Mouse (Mus musculus): ENCODE results near the gene Zdhhc1.
A peak's percentile ranks its signal among the peaks of the same experiment; 100 is the strongest.

Gene Zdhhc1

DNA sequence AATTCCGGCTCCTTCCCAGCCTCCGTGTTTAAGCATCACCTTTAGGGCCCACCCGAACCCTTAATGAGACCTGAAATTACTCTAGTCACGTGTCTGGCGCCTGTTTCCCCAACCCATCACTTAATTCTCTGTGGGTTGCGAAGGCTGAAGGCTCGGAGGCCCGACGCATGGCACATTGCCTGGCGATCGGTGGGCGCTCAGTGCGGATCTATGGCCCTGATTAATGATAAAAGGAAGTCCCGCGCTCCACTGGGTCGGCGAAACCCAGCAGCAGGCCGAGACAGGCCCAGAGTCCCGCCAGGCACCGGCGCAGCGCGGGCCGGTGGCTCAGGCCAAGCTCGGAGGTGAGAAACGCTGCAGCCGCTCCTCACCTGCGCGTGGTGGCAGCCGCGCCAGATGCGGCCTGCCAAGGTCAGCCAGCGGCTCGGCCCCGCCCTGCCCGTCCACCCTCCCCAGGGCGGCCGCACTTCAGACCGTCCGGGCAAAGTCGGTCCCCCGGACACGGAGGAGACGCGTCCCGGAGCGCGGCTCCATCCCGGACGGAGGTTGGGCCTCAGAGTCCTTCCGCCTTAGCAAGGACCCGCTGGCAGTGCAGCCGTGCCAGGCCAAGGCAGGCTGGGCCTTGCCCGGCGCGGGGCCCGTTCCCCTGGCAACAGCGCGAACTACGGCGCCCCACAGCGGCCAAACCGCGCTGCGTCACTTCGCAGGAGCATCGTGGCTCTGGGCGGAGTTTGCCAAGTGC lies at the start of gene Zdhhc1:
Gene Zdhhc1, minus strand, starts transcription at position 464 of the 742 bp plus-strand sequence.
- H3K4me3 ChIP-seq (replicated peaks; ENCODE audit: low read length), result peak within 1 kb of the TSS; percentile 91
- TF ChIP-seq CTCF (conservative IDR thresholded peaks at IDR 0.05; ENCODE audit: low read length) (no peak), POU5F1 (IDR thresholded peaks at IDR 0.05; ENCODE audit: borderline replicate concordance, low read length) (no peak), NANOG (IDR thresholded peaks at IDR 0.05; ENCODE audit: borderline replicate concordance, low read length) (no peak)

GRCm38 (mm10) chr8:105545249-105545648 lies 48.5 kb upstream of the Zdhhc1 start:
- Histone ChIP-seq H3K36me3 (ENCODE audit: insufficient read depth, low read length) (peaks cover 16% of the 10 kb centered on the region), H3K4me1 (replicated peaks; ENCODE audit: low read depth, low read length) (no peaks in the 10 kb centered on the region; the same call in 1 of the 2 replicates), H3K4me3 (replicated peaks; ENCODE audit: low read length) (no peak overlapping the region), H3K27me3 (ENCODE audit: insufficient read depth, low read length) (no peaks in the 10 kb centered on the region), H3K9me3 (ENCODE audit: low read length) (no peaks in the 10 kb centered on the region)
- no peak for TF ChIP-seq CTCF (conservative IDR thresholded peaks at IDR 0.05; ENCODE audit: low read length)
- TF ChIP-seq POU5F1 (IDR thresholded peaks at IDR 0.05; ENCODE audit: borderline replicate concordance, low read length), result no peak
- TF ChIP-seq NANOG (IDR thresholded peaks at IDR 0.05; ENCODE audit: borderline replicate concordance, low read length), result no peak

More for the DNA sequence above, at the start of gene Zdhhc1:
- peaks cover 29% of the 10 kb centered on the region for H3K4me1 ChIP-seq (replicated peaks; ENCODE audit: low read depth, low read length)
- no peaks in the 10 kb centered on the region for H3K9me3 ChIP-seq (ENCODE audit: low read length)
- H3K27me3 ChIP-seq (ENCODE audit: insufficient read depth, low read length), result peaks cover 33% of the 10 kb centered on the region
- H3K36me3 ChIP-seq (ENCODE audit: insufficient read depth, low read length), result no peaks in the 10 kb centered on the region

GRCm38 (mm10) chr8:105544544-105545205 lies 48.0 kb upstream of the Zdhhc1 start:
- Histone ChIP-seq H3K9me3 (ENCODE audit: low read length) (no peaks in the 10 kb centered on the region), H3K4me1 (replicated peaks; ENCODE audit: low read depth, low read length) (no peaks in the 10 kb centered on the region; the same call in 1 of the 2 replicates), H3K4me3 (replicated peaks; ENCODE audit: low read length) (no peak overlapping the region), H3K27me3 (ENCODE audit: insufficient read depth, low read length) (no peaks in the 10 kb centered on the region), H3K36me3 (ENCODE audit: insufficient read depth, low read length) (peaks cover 13% of the 10 kb centered on the region)
- TF ChIP-seq POU5F1 (IDR thresholded peaks at IDR 0.05; ENCODE audit: borderline replicate concordance, low read length) (no peak), NANOG (IDR thresholded peaks at IDR 0.05; ENCODE audit: borderline replicate concordance, low read length) (no peak), CTCF (conservative IDR thresholded peaks at IDR 0.05; ENCODE audit: low read length) (no peak)

DNA sequence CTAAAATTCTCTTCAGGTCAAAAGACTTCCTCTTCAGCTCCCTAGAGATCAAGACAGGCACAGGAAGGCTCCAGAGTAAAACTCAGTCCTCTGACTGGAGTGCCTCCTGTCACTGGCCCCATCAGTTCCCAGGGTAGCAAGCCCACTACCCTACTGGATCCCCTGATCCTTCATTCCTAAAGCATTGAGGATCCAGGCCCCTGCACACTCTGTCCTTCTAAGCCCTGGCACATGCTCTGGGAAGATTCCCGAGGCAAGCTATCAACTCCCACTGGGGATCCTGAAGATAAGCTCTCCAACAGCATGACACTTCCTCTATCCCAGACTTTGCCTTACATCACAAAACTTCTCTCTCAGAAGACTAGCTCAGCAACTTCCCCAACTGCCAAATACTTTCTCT lies 47.0 kb upstream of the Zdhhc1 start:
- TF ChIP-seq CTCF (conservative IDR thresholded peaks at IDR 0.05; ENCODE audit: low read length) (no peak), NANOG (IDR thresholded peaks at IDR 0.05; ENCODE audit: borderline replicate concordance, low read length) (no peak), POU5F1 (IDR thresholded peaks at IDR 0.05; ENCODE audit: borderline replicate concordance, low read length) (no peak)
- Histone ChIP-seq H3K9me3 (ENCODE audit: low read length) (no peaks in the 10 kb centered on the region), H3K4me3 (replicated peaks; ENCODE audit: low read length) (no peak overlapping the region), H3K4me1 (replicated peaks; ENCODE audit: low read depth, low read length) (no peaks in the 10 kb centered on the region; the same call in 1 of the 2 replicates), H3K27me3 (ENCODE audit: insufficient read depth, low read length) (no peaks in the 10 kb centered on the region), H3K36me3 (ENCODE audit: insufficient read depth, low read length) (peaks cover 23% of the 10 kb centered on the region)

DNA sequence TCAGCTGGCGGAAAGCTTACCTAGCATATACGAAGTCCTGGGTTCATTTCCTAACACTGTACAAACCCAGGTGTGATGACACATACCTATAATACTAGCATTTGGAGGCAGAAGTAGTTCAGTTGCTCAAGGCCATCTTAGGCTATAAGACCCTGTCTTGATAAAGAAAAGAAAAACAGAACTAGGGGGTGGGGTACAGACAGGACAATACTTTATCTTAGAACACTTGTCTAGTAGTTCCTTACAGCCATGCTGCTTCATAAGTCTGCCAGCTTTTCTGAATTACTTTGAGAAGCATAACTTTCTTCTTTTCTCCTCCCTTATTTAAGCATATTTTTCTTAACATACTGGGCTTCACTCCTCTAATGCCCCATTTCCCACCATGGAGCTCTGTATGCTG lies 46.1 kb upstream of the Zdhhc1 start:
- no peaks in the 10 kb centered on the region for H3K27me3 ChIP-seq (ENCODE audit: insufficient read depth, low read length)
- H3K4me1 ChIP-seq (replicated peaks; ENCODE audit: low read depth, low read length), result no peaks in the 10 kb centered on the region; the same call in 1 of the 2 replicates
- TF ChIP-seq CTCF (conservative IDR thresholded peaks at IDR 0.05; ENCODE audit: low read length), result no peak
- H3K36me3 ChIP-seq (ENCODE audit: insufficient read depth, low read length), result peaks cover 32% of the 10 kb centered on the region
- no peaks in the 10 kb centered on the region for H3K9me3 ChIP-seq (ENCODE audit: low read length)
- no peak overlapping the region for H3K4me3 ChIP-seq (replicated peaks; ENCODE audit: low read length)

DNA sequence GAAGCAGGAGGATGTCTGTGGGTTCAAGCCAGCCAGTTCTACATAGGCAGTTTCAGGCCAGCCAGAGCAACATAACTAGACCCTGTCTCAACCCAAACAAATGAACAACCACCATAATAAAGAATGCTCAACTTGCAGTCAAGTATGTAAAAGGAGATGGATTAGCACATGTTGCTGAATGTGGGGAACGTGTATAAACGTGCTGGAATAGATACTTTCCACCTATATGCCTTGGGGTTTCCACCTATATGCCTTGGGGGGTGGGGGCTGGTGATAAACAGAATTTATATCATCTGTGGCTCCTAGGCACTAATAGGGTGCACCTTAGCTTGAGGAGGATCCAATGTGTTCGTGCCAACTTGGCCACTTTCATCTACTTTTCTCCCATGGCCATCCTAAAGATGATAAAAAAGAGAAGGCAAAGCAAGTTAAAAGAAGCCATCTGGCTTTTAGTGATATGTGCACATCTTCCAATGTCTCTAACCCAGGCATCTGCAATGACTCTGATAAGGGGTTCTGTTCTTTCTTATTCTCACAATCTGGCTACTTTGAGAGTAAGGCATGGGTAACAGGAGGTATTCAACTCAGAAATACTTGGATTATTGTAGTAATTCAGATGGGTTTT lies 45.4 kb upstream of the Zdhhc1 start:
- Histone ChIP-seq H3K27me3 (ENCODE audit: insufficient read depth, low read length) (no peaks in the 10 kb centered on the region), H3K4me3 (replicated peaks; ENCODE audit: low read length) (no peak overlapping the region), H3K36me3 (ENCODE audit: insufficient read depth, low read length) (peaks cover 39% of the 10 kb centered on the region), H3K4me1 (replicated peaks; ENCODE audit: low read depth, low read length) (no peaks in the 10 kb centered on the region; the same call in 1 of the 2 replicates), H3K9me3 (ENCODE audit: low read length) (no peaks in the 10 kb centered on the region)
- TF ChIP-seq CTCF (conservative IDR thresholded peaks at IDR 0.05; ENCODE audit: low read length) (no peak), NANOG (IDR thresholded peaks at IDR 0.05; ENCODE audit: borderline replicate concordance, low read length) (no peak), POU5F1 (IDR thresholded peaks at IDR 0.05; ENCODE audit: borderline replicate concordance, low read length) (no peak)

- H3K9me3 ChIP-seq (ENCODE audit: low read length), result no peaks in the 10 kb centered on the region
- H3K4me1 ChIP-seq (replicated peaks; ENCODE audit: low read depth, low read length), result no peaks in the 10 kb centered on the region
- H3K27me3 ChIP-seq (ENCODE audit: insufficient read depth, low read length), result no peaks in the 10 kb centered on the region
- no peak overlapping the region for H3K4me3 ChIP-seq (replicated peaks; ENCODE audit: low read length)
- no peak for TF ChIP-seq NANOG (IDR thresholded peaks at IDR 0.05; ENCODE audit: borderline replicate concordance, low read length)
- no peak for TF ChIP-seq CTCF (conservative IDR thresholded peaks at IDR 0.05; ENCODE audit: low read length)
- TF ChIP-seq POU5F1 (IDR thresholded peaks at IDR 0.05; ENCODE audit: borderline replicate concordance, low read length), result no peak
- H3K36me3 ChIP-seq (ENCODE audit: insufficient read depth, low read length), result peaks cover 67% of the 10 kb centered on the region
Observed at GRCm38 (mm10) chr8:105538940-105539339, 42.2 kb upstream of the Zdhhc1 start.

DNA sequence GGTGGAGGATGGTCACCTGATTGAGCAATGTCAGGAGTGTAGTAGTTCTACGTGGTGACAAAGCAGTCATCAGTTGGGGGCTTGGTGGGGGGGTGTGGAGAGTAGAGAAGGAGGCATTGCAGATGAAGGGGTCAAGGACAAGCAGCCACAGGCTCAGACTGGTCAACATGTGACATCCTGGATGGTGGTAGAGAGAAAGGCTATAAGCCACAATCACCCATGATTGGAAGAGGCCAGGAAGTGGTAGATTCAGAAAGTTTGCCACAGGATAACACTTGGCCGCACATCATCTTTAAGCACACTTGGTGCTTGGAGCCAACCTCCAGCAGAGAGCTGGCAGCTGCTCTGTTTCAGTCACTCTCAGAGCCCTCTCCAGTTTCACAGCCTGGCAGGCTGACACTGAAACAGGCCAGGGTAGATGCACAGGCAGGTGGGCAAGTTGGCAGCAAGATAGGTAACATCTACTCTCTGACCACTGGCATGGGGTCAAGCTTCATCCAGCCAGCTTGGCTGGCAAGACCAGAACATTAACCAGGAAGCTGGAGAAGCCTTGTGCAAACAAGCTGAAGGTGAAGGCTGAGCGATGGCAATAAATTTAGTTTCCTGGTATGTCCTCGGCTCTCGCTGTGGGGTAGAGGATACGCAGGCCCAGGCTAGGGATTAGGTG lies 40.4 kb upstream of the Zdhhc1 start:
- H3K4me3 ChIP-seq (replicated peaks; ENCODE audit: low read length), result no peak overlapping the region
- peaks cover 75% of the 10 kb centered on the region for H3K36me3 ChIP-seq (ENCODE audit: insufficient read depth, low read length)
- H3K9me3 ChIP-seq (ENCODE audit: low read length), result no peaks in the 10 kb centered on the region
- peaks cover 11% of the 10 kb centered on the region for H3K4me1 ChIP-seq (replicated peaks; ENCODE audit: low read depth, low read length)
- no peak for TF ChIP-seq POU5F1 (IDR thresholded peaks at IDR 0.05; ENCODE audit: borderline replicate concordance, low read length)
- TF ChIP-seq CTCF (conservative IDR thresholded peaks at IDR 0.05; ENCODE audit: low read length), result no peak
- no peak for TF ChIP-seq NANOG (IDR thresholded peaks at IDR 0.05; ENCODE audit: borderline replicate concordance, low read length)
- H3K27me3 ChIP-seq (ENCODE audit: insufficient read depth, low read length), result no peaks in the 10 kb centered on the region

Measured in E14TG2a.4 (cell line).